Mouse (Mus musculus) olfactory bulb, adult 2 months (tissue): ENCODE results near the gene Eif4e3.

Experiments used
- CTCF ChIP-seq: fragments of 200-500 bp; IDR thresholded peaks from 2 replicates; pipeline ENCODE4 v1.5.1; 2012; ENCODE audit warnings: low read depth, mild to moderate bottlenecking, low read length, moderate library complexity; ENCODE audit not compliant: insufficient read depth
- POLR2A ChIP-seq: fragments of 200-500 bp; IDR thresholded peaks from 2 replicates; pipeline ENCODE4 v1.6.1; 2012; ENCODE audit warnings: mild to moderate bottlenecking, low read depth, low read length, moderate library complexity; ENCODE audit not compliant: insufficient read depth

DNA sequence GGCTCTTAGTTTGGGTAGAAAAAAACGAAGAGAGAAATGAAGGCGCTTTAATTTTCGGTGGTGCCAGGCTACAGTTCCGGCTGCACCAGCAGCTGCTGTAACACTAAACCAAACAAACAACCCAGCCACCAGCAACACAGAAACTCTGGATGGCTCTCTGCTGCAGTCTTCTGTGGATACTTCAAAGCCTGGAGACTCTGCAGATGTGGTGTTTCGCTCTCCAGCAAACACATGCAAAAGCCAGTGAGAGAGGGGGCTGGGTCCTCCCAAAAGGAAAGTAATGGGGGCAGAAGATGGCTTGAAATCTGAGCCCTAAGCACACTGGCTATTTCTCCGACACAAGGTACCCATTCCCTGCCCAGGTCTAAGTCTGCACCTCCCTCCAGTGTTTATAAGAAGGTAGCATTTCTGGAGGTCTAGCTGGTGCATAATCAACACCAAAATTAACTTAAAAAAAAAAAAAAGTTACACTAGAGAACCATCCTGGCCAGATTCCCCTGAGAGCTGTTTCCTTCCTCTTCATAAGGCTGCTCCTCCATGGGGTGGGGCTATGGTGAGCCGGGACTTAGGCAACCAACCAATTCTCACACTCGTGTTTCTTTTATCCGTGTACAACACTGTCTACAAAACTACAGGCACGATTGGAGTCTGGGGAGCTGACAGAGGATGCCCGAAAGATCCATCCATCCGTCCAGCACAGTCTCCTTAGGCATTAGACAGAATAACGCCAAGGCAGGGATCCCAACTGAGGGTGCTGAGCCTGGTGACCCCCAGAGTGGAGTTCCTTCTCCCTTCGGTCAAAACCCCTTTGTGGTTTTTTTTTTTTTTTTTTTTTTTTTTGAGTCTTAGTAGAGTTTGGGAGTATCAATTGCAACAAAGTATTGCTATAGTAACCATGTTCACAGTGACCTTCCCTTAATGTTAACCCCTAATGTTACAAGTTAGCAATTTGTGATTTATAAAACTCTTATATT is 55.8 kb downstream of the Eif4e3 start:
- TF ChIP-seq POLR2A (no peak), CTCF (no peak)
